Mouse (Mus musculus): Measurements from ENCODE around the gene Psmc3. TPM values are rescaled to one million over a fixed set of nuclear protein-coding genes. Genes with fewer than 3 reads are reported as not detected.
A peak's percentile ranks its signal among the peaks of the same experiment; 100 is the strongest.

The Psmc3 gene
- total RNA-seq, 1 experiment, result 262 TPM

DNA sequence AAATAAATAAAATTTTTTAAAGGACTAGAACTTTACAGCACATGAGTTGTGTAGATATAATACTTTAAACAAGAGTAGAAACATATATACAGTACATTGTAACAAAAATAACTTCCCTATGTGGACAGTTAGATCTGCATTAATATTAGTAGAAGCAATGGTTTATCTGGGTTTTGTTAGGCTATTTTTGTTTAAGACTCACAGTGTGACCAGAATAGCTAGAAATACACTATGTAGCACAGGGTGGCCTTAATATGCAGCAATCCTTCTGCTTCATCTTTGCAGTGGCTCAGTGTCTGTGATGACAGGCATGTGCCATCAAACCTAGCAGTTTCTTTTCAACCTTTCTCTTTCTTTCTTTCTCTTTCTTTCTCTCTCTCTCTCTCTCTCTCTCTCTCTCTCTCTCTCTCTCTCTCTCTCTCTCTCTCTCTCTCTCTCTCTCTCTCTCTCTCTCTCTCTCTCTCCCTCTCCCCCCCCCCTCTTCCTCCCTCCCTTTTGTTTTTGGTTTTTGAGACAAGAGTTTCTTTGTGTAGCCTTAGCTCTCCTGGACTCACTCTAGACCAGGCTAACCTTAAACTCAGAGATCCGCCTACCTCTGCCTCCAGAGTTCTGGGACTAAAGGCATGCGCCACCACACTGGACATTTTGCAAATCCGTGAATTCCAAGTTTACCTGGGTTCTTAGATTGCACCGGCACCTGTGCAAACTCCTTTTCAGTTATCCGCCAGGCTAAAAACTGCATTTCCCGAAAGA lies 452 bp upstream of the Psmc3 start:
- no peak overlapping the region for H3K27ac ChIP-seq (ENCODE audit: insufficient read depth, low read depth, low read length, poor library complexity, severe bottlenecking)

GRCm38 (mm10) chr2:91058435-91058834 lies 4.6 kb downstream of the Psmc3 start:
- no peak for TF ChIP-seq ZNF384 (IDR thresholded peaks at IDR 0.05; ENCODE audit: low read depth, low read length)
- Histone ChIP-seq H3K27ac (ENCODE audit: insufficient read depth, low read depth, low read length, poor library complexity, severe bottlenecking) (no peak overlapping the region), H3K4me3 (ENCODE audit: insufficient read depth in 1 of 2, low read depth in 1 of 2, low read length in 2 of 2, poor library complexity in 1 of 2, severe bottlenecking in 1 of 2) (no peak overlapping the region), H3K36me3 (ENCODE audit: control insufficient read depth, insufficient read depth, low read length, poor library complexity, severe bottlenecking) (peaks cover 54% of the 10 kb centered on the region), H3K9ac (ENCODE audit: insufficient read depth, low read depth, low read length, poor library complexity, severe bottlenecking) (no peak overlapping the region), H3K4me1 (ENCODE audit: control insufficient read depth in 2 of 2, insufficient read depth in 2 of 2, low read length in 2 of 2, poor library complexity in 1 of 2) (peaks cover 0 to 10% of the 10 kb centered on the region in 2 experiments; a peak in 2 of 4 replicates), H3K9me3 (ENCODE audit: control insufficient read depth, insufficient read depth, low read depth, low read length) (no peaks in the 10 kb centered on the region)
- no peak for DNase-seq (ENCODE audit: low read depth, low spot score)
- in situ Hi-C loops (cut with MboI; ENCODE audit: low sequenced_read_pairs in 2 of 2, unreplicated experiment in 2 of 2), result no loop called here

More for the DNA sequence above, 452 bp upstream of the Psmc3 start:
- TF ChIP-seq ZC3H11A (IDR thresholded peaks at IDR 0.05; ENCODE audit: borderline replicate concordance, low read depth, low read length) (no peak), ZNF384 (IDR thresholded peaks at IDR 0.05; ENCODE audit: low read depth, low read length) (no peak), MAFK (IDR thresholded peaks at IDR 0.05; ENCODE audit: insufficient read depth, low read depth, low read length) (no peak), CHD2 (IDR thresholded peaks at IDR 0.05; ENCODE audit: low read depth, low read length) (no peak), HCFC1 (IDR thresholded peaks at IDR 0.05; ENCODE audit: borderline replicate concordance, insufficient read depth, low read length) (no peak)
- Histone ChIP-seq H3K9ac (ENCODE audit: insufficient read depth, low read depth, low read length, poor library complexity, severe bottlenecking) (peak overlapping the region; percentile 70), H3K4me3 (ENCODE audit: insufficient read depth in 1 of 2, low read depth in 1 of 2, low read length in 2 of 2, poor library complexity in 1 of 2, severe bottlenecking in 1 of 2) (peak overlapping the region; percentile 77 to 85), H3K36me3 (ENCODE audit: control insufficient read depth, insufficient read depth, low read length, poor library complexity, severe bottlenecking) (peaks cover 26% of the 10 kb centered on the region), H3K4me1 (ENCODE audit: control insufficient read depth in 2 of 2, insufficient read depth in 2 of 2, low read length in 2 of 2, poor library complexity in 1 of 2) (peaks cover 0 to 4% of the 10 kb centered on the region in 2 experiments; a peak in 1 of 4 replicates), H3K9me3 (ENCODE audit: control insufficient read depth, insufficient read depth, low read depth, low read length) (no peaks in the 10 kb centered on the region)
- no peak for DNase-seq (ENCODE audit: low read depth, low spot score)
- in situ Hi-C loops (cut with MboI; ENCODE audit: low sequenced_read_pairs in 2 of 2, unreplicated experiment in 2 of 2), result no loop called here

- H3K4me3 ChIP-seq (ENCODE audit: insufficient read depth in 1 of 2, low read depth in 1 of 2, low read length in 2 of 2, poor library complexity in 1 of 2, severe bottlenecking in 1 of 2), result no peak overlapping the region
- no peak overlapping the region for H3K9ac ChIP-seq (ENCODE audit: insufficient read depth, low read depth, low read length, poor library complexity, severe bottlenecking)
- peaks cover 0 to 10% of the 10 kb centered on the region in 2 experiments; a peak in 2 of 4 replicates for H3K4me1 ChIP-seq (ENCODE audit: control insufficient read depth in 2 of 2, insufficient read depth in 2 of 2, low read length in 2 of 2, poor library complexity in 1 of 2)
- no peaks in the 10 kb centered on the region for H3K9me3 ChIP-seq (ENCODE audit: control insufficient read depth, insufficient read depth, low read depth, low read length)
- no peak overlapping the region for H3K27ac ChIP-seq (ENCODE audit: insufficient read depth, low read depth, low read length, poor library complexity, severe bottlenecking)
- TF ChIP-seq ZC3H11A (IDR thresholded peaks at IDR 0.05; ENCODE audit: borderline replicate concordance, low read depth, low read length), result no peak
- no peak for TF ChIP-seq ZNF384 (IDR thresholded peaks at IDR 0.05; ENCODE audit: low read depth, low read length)
- TF ChIP-seq HCFC1 (IDR thresholded peaks at IDR 0.05; ENCODE audit: borderline replicate concordance, insufficient read depth, low read length), result no peak
- TF ChIP-seq CHD2 (IDR thresholded peaks at IDR 0.05; ENCODE audit: low read depth, low read length), result no peak
- no peak for TF ChIP-seq MAFK (IDR thresholded peaks at IDR 0.05; ENCODE audit: insufficient read depth, low read depth, low read length)
- H3K36me3 ChIP-seq (ENCODE audit: control insufficient read depth, insufficient read depth, low read length, poor library complexity, severe bottlenecking), result peaks cover 55% of the 10 kb centered on the region
- no peak for DNase-seq (ENCODE audit: low read depth, low spot score)
- in situ Hi-C loops (cut with MboI; ENCODE audit: low sequenced_read_pairs in 2 of 2, unreplicated experiment in 2 of 2), result no loop called here
These were observed 5.6 kb downstream of the Psmc3 start for GRCm38 (mm10) chr2:91059376-91059775.

DNA sequence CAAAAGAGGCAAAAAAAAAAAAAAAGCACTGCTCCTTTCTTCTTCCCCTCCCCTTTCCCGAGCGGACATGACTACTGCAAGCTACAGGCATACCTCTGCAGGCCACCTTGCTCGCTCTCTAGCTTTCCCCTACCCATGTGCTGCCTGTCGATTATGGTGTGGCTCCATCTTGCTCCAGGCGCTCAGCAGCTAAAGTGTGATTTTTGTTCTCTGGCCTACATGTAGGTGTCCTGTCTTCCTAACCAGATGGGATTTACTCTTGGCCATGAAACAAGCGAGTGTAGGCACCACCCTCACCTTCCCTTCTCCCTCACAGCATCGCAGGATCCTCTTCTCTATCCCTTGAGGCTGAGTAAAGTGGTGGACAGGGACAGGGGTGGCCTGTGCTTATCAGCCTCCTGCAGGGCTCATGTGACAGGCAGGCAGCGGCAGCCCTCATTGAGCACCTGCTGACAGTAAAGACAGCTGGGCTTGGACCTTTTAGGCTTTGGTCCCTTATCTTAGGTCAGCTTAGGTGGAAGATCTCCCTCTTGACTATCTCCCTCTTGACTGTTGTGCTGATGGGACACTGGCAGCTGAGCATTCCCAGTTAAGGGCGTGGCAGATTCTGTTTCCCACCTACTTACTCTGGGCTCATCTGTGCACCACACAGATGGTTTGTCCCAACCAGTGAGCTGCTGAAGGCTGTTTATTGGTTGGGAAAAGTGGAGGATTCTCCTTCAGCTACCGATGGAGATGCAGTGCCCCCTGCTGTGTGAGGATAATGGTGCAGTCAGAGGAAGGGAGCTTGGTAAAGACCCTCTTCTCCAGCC lies 6.9 kb downstream of the Psmc3 start:
- H3K27ac ChIP-seq (ENCODE audit: insufficient read depth, low read depth, low read length, poor library complexity, severe bottlenecking), result no peak overlapping the region

More for the DNA sequence above, 6.9 kb downstream of the Psmc3 start:
- in situ Hi-C loops (cut with MboI; ENCODE audit: low sequenced_read_pairs in 2 of 2, unreplicated experiment in 2 of 2), result no loop called here
- peaks cover 49% of the 10 kb centered on the region for H3K36me3 ChIP-seq (ENCODE audit: control insufficient read depth, insufficient read depth, low read length, poor library complexity, severe bottlenecking)
- DNase-seq (ENCODE audit: low read depth, low spot score), result peak; percentile 60
- no peaks in the 10 kb centered on the region for H3K9me3 ChIP-seq (ENCODE audit: control insufficient read depth, insufficient read depth, low read depth, low read length)
- no peak for TF ChIP-seq HCFC1 (IDR thresholded peaks at IDR 0.05; ENCODE audit: borderline replicate concordance, insufficient read depth, low read length)
- peaks cover 0 to 8% of the 10 kb centered on the region in 2 experiments; a peak in 2 of 4 replicates for H3K4me1 ChIP-seq (ENCODE audit: control insufficient read depth in 2 of 2, insufficient read depth in 2 of 2, low read length in 2 of 2, poor library complexity in 1 of 2)
- no peak overlapping the region for H3K9ac ChIP-seq (ENCODE audit: insufficient read depth, low read depth, low read length, poor library complexity, severe bottlenecking)
- H3K4me3 ChIP-seq (ENCODE audit: insufficient read depth in 1 of 2, low read depth in 1 of 2, low read length in 2 of 2, poor library complexity in 1 of 2, severe bottlenecking in 1 of 2), result no peak overlapping the region

All from ES-E14 (cell line).